Mouse (Mus musculus): ENCODE measurements around the gene Cd3e. TPM values are rescaled to one million over a fixed set of nuclear protein-coding genes. Genes with fewer than 3 reads are reported as not detected.
"Not testable (repeated sequence)": the region's sequence is repeated elsewhere in the genome, so short reads cannot be mapped to it uniquely, and the experiment has no call there.

Gene Cd3e
- polyA plus RNA-seq, 1 experiment from 2014 or later: 1.6 TPM

DNA sequence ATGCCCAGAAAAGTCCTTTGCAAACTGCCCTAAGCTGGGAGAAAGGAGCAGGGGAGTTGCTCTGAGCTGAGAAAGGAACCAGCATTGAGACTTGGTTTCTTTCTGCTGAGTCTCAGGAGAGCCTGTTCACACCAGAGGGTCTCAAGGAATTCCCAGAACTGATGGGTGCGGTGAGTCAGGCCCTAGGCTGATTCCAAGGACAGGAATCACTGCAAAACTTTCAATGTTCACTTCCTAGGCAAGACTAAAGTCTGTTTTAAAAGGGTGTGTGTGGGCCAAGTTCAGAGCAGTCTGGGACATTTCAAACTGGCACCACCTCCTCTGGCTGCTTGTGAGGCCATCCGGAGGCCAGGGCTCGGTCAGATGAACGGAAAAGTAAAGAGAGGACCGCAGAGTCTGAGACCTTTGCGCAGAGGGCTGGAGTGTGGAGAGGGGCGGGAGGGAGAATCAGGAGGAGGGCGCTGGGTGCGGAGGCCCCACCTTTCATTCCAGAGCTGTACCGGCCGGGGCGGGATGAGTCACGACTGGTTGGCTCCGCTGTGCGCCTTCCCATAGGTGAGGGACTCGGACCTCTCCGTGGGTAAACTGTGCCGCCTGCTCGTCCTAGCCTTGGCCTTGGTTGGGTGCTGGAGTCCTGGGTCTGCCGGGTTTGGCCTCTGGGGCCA lies 32.8 kb upstream of the Cd3e start:
- Histone ChIP-seq H3K27me3 (ENCODE audit: control insufficient read depth, insufficient read depth, low read length) (no peaks in the 10 kb centered on the region), H3K4me3 (replicated peaks; ENCODE audit: low read length) (peak overlapping the region; percentile 51), H3K27ac (ENCODE audit: low read length) (peak overlapping the region; percentile 92), H3K4me2 (ENCODE audit: low read depth, low read length) (peak overlapping the region; percentile 52), H3K4me1 (ENCODE audit: control insufficient read depth, insufficient read depth, low read length) (peaks cover 7% of the 10 kb centered on the region; the same call in 1 of the 2 replicates), H3K9ac (ENCODE audit: low read length) (peak overlapping the region; percentile 73), H3K36me3 (ENCODE audit: control insufficient read depth, insufficient read depth, low read length) (no peaks in the 10 kb centered on the region), H3K9me3 (replicated peaks; ENCODE audit: control insufficient read depth, low read length) (no peaks in the 10 kb centered on the region)
- WGBS: under 1% methylated on average over 20 of the region's 20 CpGs
- peak; percentile 96 for ATAC-seq (ENCODE audit: insufficient read depth, low FRiP score)

DNA sequence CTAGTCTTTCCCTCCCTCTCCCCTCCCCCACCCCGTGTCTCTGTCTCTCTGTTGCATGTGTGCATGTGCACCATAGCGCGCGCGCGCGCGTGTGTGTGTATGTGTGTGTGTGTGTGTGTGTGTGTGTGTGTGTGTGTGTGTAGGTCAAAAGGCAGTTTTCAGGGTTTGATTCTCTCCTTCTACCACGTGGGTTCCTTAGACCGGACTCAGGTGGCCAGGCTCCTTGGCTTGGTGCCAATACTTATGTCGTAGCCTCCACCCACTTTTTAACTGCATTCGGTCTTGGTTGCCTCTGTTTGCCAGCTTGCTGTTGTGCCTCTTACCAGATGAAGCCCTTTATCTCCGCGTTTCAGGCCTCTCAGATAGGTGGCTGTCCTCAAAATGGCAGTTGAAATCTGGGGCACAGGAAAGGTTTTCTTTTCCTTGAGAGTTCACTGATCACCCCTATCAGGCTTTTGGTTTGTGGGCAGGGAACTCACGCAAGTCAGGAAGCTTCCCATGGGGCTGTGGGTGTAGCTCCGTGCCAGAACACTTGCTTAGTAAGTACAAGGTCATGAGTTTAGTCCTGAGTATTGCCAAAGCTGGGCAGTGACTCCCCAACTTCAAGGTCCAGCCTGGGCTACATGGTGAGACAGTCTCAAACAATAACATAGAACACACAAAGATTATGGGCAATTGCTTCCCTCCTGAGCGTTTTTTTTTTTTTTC lies 31.9 kb upstream of the Cd3e start:
- no peaks in the 10 kb centered on the region for H3K9me3 ChIP-seq (replicated peaks; ENCODE audit: control insufficient read depth, low read length)
- 30% methylated on average over 17 of the region's 17 CpGs for WGBS
- H3K4me3 ChIP-seq (replicated peaks; ENCODE audit: low read length): 0 out of 2 replicates have a peak overlapping the region, but pooled peaks have one; percentile 7
- 0 out of 2 replicates have a peak, but pooled peaks have one; percentile 5 for ATAC-seq (ENCODE audit: insufficient read depth, low FRiP score)
- H3K36me3 ChIP-seq (ENCODE audit: control insufficient read depth, insufficient read depth, low read length): no peaks in the 10 kb centered on the region
- peak overlapping the region; percentile 52 for H3K4me2 ChIP-seq (ENCODE audit: low read depth, low read length)
- H3K4me1 ChIP-seq (ENCODE audit: control insufficient read depth, insufficient read depth, low read length): peaks cover 7% of the 10 kb centered on the region; the same call in 1 of the 2 replicates
- no peaks in the 10 kb centered on the region for H3K27me3 ChIP-seq (ENCODE audit: control insufficient read depth, insufficient read depth, low read length)
- peak overlapping the region; percentile 92 for H3K27ac ChIP-seq (ENCODE audit: low read length)
- no peak overlapping the region for H3K9ac ChIP-seq (ENCODE audit: low read length)

DNA sequence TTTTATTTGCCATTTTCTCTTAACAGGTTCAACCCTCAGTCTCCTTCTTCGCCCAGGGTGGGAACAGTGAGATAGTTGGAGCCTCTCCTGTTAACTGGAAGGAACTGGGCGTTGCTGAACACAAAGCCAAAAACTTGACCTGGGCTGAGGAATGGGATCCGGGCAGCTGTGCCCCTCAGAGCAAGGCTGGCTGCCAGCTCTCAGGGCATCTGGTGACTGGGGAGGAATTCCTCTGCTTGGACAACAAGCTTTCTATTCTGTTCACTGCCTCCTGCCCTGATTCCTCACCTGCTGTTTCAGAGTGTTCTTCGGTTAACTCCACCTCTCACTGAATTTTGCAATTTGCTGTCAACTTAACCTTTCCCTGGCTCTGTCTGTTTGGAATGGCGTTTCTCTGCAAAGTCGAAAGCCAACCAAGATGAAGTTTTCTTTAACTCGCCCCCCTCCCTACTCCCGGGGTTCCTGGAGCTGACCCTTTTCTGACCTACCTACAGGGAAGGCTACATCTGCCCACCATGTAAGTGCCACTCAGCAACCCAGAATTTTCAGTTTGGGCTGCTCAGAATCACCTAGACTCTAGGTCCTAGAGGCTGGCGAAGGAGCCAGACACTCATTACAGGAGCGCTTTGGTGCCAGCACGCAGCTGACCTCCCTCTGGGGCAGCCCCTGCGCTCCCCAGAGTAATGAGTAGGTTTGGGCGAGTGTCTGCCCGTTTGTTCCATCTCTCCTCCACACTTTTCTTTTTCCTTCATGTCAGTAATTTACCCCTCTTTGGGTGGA lies 30.8 kb upstream of the Cd3e start:
- peak overlapping the region; percentile 57 for H3K27ac ChIP-seq (ENCODE audit: low read length)

DNA sequence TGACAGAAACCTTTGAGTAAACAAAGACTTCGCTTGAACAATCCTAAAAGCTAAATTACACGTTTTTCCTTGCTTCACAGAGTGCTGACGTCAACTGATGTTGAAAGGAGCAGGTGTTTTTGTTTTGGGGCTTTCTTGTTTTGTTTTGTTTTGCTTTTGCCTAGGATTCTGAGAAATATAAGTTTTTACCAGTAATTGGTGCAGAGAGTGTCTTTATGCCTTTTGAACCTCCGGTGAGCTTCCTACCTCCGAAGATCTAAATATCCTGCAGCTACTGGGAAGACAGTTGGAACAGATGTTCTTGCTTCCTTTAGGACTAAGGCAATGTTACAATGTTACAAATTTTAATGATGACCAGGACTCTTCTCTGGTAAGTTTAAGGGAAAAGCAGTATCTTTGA lies 30.1 kb upstream of the Cd3e start, which contains the start of gene Mpzl2:
Gene Mpzl2, plus strand, starts transcription at position 301 of the 400 bp plus-strand sequence.
- no peaks in the 10 kb centered on the region for H3K27me3 ChIP-seq (ENCODE audit: control insufficient read depth, insufficient read depth, low read length)
- ATAC-seq (ENCODE audit: insufficient read depth, low FRiP score): no peak
- H3K4me2 ChIP-seq (ENCODE audit: low read depth, low read length): peak within 1 kb of the TSS; percentile 40
- no peaks in the 10 kb centered on the region for H3K9me3 ChIP-seq (replicated peaks; ENCODE audit: control insufficient read depth, low read length)
- H3K27ac ChIP-seq (ENCODE audit: low read length): peak within 1 kb of the TSS; percentile 57; the same call in 1 of the 2 replicates
- H3K9ac ChIP-seq (ENCODE audit: low read length): peak within 1 kb of the TSS; percentile 52
- H3K36me3 ChIP-seq (ENCODE audit: control insufficient read depth, insufficient read depth, low read length): no peaks in the 10 kb centered on the region
- peak within 1 kb of the TSS; percentile 7; the same call in 1 of the 2 replicates for H3K4me3 ChIP-seq (replicated peaks; ENCODE audit: low read length)
- 40% methylated on average over 5 of the region's 5 CpGs for WGBS
- H3K4me1 ChIP-seq (ENCODE audit: control insufficient read depth, insufficient read depth, low read length): peaks cover 7% of the 10 kb centered on the region; the same call in 1 of the 2 replicates

More for the DNA sequence above, 30.8 kb upstream of the Cd3e start:
- no peak for ATAC-seq (ENCODE audit: insufficient read depth, low FRiP score)
- Histone ChIP-seq H3K27me3 (ENCODE audit: control insufficient read depth, insufficient read depth, low read length) (no peaks in the 10 kb centered on the region), H3K4me3 (replicated peaks; ENCODE audit: low read length) (peak overlapping the region; percentile 7; the same call in 1 of the 2 replicates), H3K4me1 (ENCODE audit: control insufficient read depth, insufficient read depth, low read length) (peaks cover 7% of the 10 kb centered on the region; the same call in 1 of the 2 replicates), H3K36me3 (ENCODE audit: control insufficient read depth, insufficient read depth, low read length) (no peaks in the 10 kb centered on the region), H3K9me3 (replicated peaks; ENCODE audit: control insufficient read depth, low read length) (no peaks in the 10 kb centered on the region), H3K4me2 (ENCODE audit: low read depth, low read length) (peak overlapping the region; percentile 40), H3K9ac (ENCODE audit: low read length) (peak overlapping the region; percentile 52)
- 15% methylated on average over 14 of the region's 14 CpGs for WGBS

DNA sequence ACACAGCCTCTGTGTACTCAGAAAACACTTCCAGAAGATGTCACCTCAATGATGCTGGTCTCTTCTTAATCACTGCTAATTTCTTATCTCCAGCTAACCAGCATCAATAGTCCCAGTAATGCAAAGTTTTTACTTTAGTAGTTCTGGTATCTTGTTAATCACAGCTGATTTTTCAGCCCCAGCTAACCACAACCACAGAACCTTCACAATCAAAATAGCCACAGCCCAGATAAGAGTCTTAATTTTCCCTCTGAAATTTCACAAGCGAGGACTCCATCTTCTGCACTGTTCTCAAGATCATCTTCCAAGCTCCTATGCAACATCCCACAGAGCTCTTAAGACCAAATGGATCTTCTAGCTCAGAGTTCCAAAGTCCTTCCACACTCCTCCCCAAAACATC lies 28.4 kb upstream of the Cd3e start:
- not testable (repeated sequence) for H3K4me1 ChIP-seq (ENCODE audit: control insufficient read depth, insufficient read depth, low read length); H3K9me3 ChIP-seq (replicated peaks; ENCODE audit: control insufficient read depth, low read length); H3K36me3 ChIP-seq (ENCODE audit: control insufficient read depth, insufficient read depth, low read length); H3K4me3 ChIP-seq (replicated peaks; ENCODE audit: low read length); ATAC-seq (ENCODE audit: insufficient read depth, low FRiP score); H3K27ac ChIP-seq (ENCODE audit: low read length); H3K27me3 ChIP-seq (ENCODE audit: control insufficient read depth, insufficient read depth, low read length); H3K4me2 ChIP-seq (ENCODE audit: low read depth, low read length); H3K9ac ChIP-seq (ENCODE audit: low read length)
- 81% methylated on average over 1 of the region's 1 CpGs for WGBS

DNA sequence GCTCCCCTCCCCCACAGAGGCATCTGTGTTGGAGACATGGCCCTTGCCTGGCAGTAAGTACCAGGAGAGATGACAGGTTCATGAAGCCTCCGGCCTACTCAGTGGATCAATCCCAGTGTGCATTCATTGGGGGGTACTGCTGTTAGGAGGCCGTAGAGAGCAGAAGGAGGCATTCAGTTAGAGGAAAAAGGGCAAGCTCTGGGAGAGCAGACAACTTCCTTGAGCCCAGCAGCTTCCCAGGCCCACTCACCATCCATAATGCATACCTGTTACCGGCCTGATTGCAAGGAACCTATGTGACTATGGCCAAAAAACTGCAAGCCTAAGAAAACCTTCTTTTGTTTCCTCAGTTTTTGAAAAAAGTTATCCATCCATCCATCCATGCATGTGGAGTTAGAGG lies 25.1 kb upstream of the Cd3e start:
- 79% methylated on average over 3 of the region's 3 CpGs for WGBS
- ATAC-seq (ENCODE audit: insufficient read depth, low FRiP score): no peak
- Histone ChIP-seq H3K9ac (ENCODE audit: low read length) (no peak overlapping the region), H3K4me1 (ENCODE audit: control insufficient read depth, insufficient read depth, low read length) (no peaks in the 10 kb centered on the region), H3K4me3 (replicated peaks; ENCODE audit: low read length) (no peak overlapping the region), H3K27ac (ENCODE audit: low read length) (no peak overlapping the region), H3K9me3 (replicated peaks; ENCODE audit: control insufficient read depth, low read length) (no peaks in the 10 kb centered on the region), H3K36me3 (ENCODE audit: control insufficient read depth, insufficient read depth, low read length) (no peaks in the 10 kb centered on the region), H3K4me2 (ENCODE audit: low read depth, low read length) (no peak overlapping the region), H3K27me3 (ENCODE audit: control insufficient read depth, insufficient read depth, low read length) (no peaks in the 10 kb centered on the region)

DNA sequence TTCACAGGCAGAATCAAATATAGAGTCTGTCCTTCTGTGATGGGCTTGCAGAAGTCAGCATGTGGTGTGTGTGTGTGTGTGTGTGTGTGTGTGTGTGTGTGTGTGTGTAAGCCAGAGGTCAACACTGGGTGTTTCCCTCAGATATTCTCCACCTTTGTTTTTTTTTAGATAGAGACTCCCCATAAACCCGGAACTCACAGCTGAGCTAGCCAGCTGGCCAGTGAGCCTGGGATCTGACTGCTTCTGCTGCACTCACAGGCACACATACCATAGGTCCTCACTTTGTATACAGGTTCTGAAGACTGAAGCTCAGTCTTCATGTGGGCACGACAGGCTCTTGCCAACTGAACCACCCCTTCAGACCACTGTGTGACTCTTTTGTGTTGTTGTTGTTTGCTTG lies 22.8 kb upstream of the Cd3e start:
- Histone ChIP-seq H3K4me2 (ENCODE audit: low read depth, low read length) (no peak overlapping the region), H3K27ac (ENCODE audit: low read length) (no peak overlapping the region), H3K9ac (ENCODE audit: low read length) (no peak overlapping the region), H3K4me3 (replicated peaks; ENCODE audit: low read length) (no peak overlapping the region), H3K9me3 (replicated peaks; ENCODE audit: control insufficient read depth, low read length) (no peaks in the 10 kb centered on the region), H3K27me3 (ENCODE audit: control insufficient read depth, insufficient read depth, low read length) (no peaks in the 10 kb centered on the region), H3K4me1 (ENCODE audit: control insufficient read depth, insufficient read depth, low read length) (no peaks in the 10 kb centered on the region), H3K36me3 (ENCODE audit: control insufficient read depth, insufficient read depth, low read length) (no peaks in the 10 kb centered on the region)
- WGBS: 63% methylated on average over 2 of the region's 2 CpGs
- ATAC-seq (ENCODE audit: insufficient read depth, low FRiP score): no peak

DNA sequence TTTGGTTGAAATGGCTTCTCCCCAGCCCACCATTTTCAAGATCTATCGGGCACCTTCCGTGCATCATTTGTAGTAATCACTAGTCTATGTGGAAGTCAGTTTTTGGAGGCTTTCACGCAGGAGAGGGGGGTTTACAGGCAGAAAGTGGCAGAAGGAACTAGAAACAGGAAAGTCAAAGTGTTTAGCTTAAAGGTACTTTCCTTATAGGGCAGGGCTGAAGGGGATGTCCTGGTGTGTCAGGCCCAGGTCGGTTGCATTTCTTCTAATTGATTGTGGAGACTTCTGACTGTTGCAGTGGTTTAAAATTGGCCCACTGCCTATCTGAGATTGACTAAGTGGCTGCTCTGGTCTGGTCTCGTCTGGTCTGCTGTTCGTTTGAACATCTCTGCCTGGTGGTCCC lies 20.9 kb upstream of the Cd3e start:
- Histone ChIP-seq H3K4me3 (replicated peaks; ENCODE audit: low read length) (no peak overlapping the region), H3K27ac (ENCODE audit: low read length) (no peak overlapping the region), H3K9me3 (replicated peaks; ENCODE audit: control insufficient read depth, low read length) (no peaks in the 10 kb centered on the region), H3K4me1 (ENCODE audit: control insufficient read depth, insufficient read depth, low read length) (no peaks in the 10 kb centered on the region), H3K27me3 (ENCODE audit: control insufficient read depth, insufficient read depth, low read length) (no peaks in the 10 kb centered on the region), H3K9ac (ENCODE audit: low read length) (no peak overlapping the region), H3K4me2 (ENCODE audit: low read depth, low read length) (no peak overlapping the region), H3K36me3 (ENCODE audit: control insufficient read depth, insufficient read depth, low read length) (no peaks in the 10 kb centered on the region)
- WGBS: 70% methylated on average over 6 of the region's 6 CpGs
- ATAC-seq (ENCODE audit: insufficient read depth, low FRiP score): no peak
